Mouse (Mus musculus) E14TG2a.4 (cell line): Measurements from ENCODE around the gene Gm49378.

Source experiments
- CTCF ChIP-seq: conservative IDR thresholded peaks from 2 replicates; pipeline ENCODE4 v1.5.1; 2014; ENCODE audit warnings: low read length
- NANOG ChIP-seq: IDR thresholded peaks from 2 replicates; pipeline ENCODE4 v1.6.1; 2014; ENCODE audit warnings: borderline replicate concordance, low read length, mixed read lengths

DNA sequence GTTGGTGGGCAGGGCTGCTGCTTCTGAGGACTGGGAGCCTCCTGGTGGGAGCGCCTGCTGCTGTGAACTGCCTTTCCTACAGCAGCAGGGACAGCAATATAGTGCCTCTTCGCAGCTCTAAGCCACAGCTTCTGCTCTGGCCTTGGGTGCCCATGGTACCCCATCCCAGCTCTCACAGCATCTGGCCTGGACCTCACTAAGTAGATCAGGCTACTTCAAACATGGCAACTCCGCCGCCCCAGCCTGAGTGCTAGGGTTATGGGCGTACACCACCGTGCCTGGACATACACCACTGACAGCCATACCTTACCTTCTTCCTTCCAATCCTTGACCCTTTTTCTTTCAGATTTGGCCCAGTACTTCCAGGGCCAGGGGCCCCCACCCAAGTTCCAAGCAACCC is 29.4 kb downstream of the Gm49378 start:
- no peak for TF ChIP-seq CTCF
- no peak for TF ChIP-seq NANOG
